Mouse (Mus musculus) lung, embryonic 14.5 days (tissue): ENCODE results near the gene Rubcn. TPM values are rescaled to one million over a fixed set of nuclear protein-coding genes. Genes with fewer than 3 reads are reported as not detected.

Source experiments
- ATAC-seq: fragments of 200-750 bp; cut with Nextera tagmentation; 2 replicates; pipeline ENCODE4 v1.8.0; 2017; ENCODE audit warnings: mild to moderate bottlenecking, moderate TSS enrichment, moderate library complexity; ENCODE audit not compliant: insufficient read depth
- DNase-seq: peaks from one replicate; pipeline ENCODE4 v3.0.0-alpha.2; 2015
- H3K27ac ChIP-seq: fragments of 300-500 bp; sonication (generic); 2 replicates; pipeline ENCODE4 v1.5.1; 2014; ENCODE audit warnings: low read depth, mild to moderate bottlenecking, moderate library complexity
- H3K27me3 ChIP-seq: fragments of 300-500 bp; sonication (generic); 2 replicates; pipeline ENCODE4 v1.6.1; 2014; ENCODE audit warnings: low read length, control low read depth; ENCODE audit not compliant: insufficient read depth
- H3K36me3 ChIP-seq: fragments of 300-500 bp; sonication (generic); 2 replicates; pipeline ENCODE4 v1.6.1; 2014; ENCODE audit warnings: control low read depth; ENCODE audit not compliant: insufficient read depth
- H3K4me1 ChIP-seq: fragments of 300-500 bp; sonication (generic); 2 replicates; pipeline ENCODE4 v1.6.1; 2014; ENCODE audit warnings: antibody characterized with exemption, control low read depth; ENCODE audit not compliant: insufficient read depth
- H3K4me2 ChIP-seq: fragments of 300-500 bp; sonication (generic); 2 replicates; pipeline ENCODE4 v1.6.1; 2014; ENCODE audit warnings: mild to moderate bottlenecking
- H3K4me3 ChIP-seq: fragments of 300-500 bp; sonication (generic); 2 replicates; pipeline ENCODE4 v1.5.1; 2014; ENCODE audit warnings: low read depth, low read length
- H3K9ac ChIP-seq: fragments of 300-500 bp; sonication (generic); 2 replicates; pipeline ENCODE4 v1.6.1; 2014
- H3K9me3 ChIP-seq: fragments of 300-500 bp; sonication (generic); 2 replicates; pipeline ENCODE4 v1.6.1; 2016; ENCODE audit warnings: low read depth, low read length, control low read depth
- CTCF ChIP-seq: IDR thresholded peaks from 2 replicates; pipeline ENCODE4 v1.5.1; 2016; ENCODE audit warnings: antibody characterized with exemption, low read depth
- WGBS: fragments of 180-500 bp; shearing (Covaris S2); extraction: QIAGEN DNeasy Blood & Tissue Kit; methylation state at CpG from one replicate; pipeline ENCODE4 v1.1.7; 2014; 5-methylcytosine and 5-hydroxymethylcytosine counted together
- polyA plus RNA-seq: library from polyadenylated mRNA; unstranded; fragments of >200 nt; fragmentation: Nextera tagmentation; extraction: Ambion mirVana; gene quantifications from 2 replicates; pipeline ENCODE4 v1.2.1, GENCODE M21; 2014

Rubcn gene
- polyA plus RNA-seq, 1 experiment from 2014 or later = 18.6 TPM

GRCm38 (mm10) chr16:32867919-32868552 is 9.5 kb downstream of the Rubcn start:
- Histone ChIP-seq H3K4me3 (peak overlapping the region; percentile 83), H3K27me3 (no peaks in the 10 kb centered on the region), H3K27ac (peak overlapping the region; percentile 58; the same call in 1 of the 2 replicates), H3K9ac (peak overlapping the region; percentile 74), H3K4me2 (peak overlapping the region; percentile 86), H3K4me1 (peaks cover 6% of the 10 kb centered on the region; the same call in 1 of the 2 replicates), H3K36me3 (no peaks in the 10 kb centered on the region; the same call in 1 of the 2 replicates), H3K9me3 (no peaks in the 10 kb centered on the region)
- DNase-seq = peak; percentile 93
- peak; percentile 99 for ATAC-seq
- under 1% methylated on average over 35 of the region's 35 CpGs for WGBS
- TF ChIP-seq CTCF = no peak

GRCm38 (mm10) chr16:32866713-32867112 is 10.9 kb downstream of the Rubcn start:
- no peak overlapping the region for H3K27ac ChIP-seq
- no peak overlapping the region; the same call in none of the 2 replicates for H3K9ac ChIP-seq
- no peaks in the 10 kb centered on the region for H3K9me3 ChIP-seq
- WGBS = 81% methylated on average over 5 of the region's 5 CpGs
- H3K4me3 ChIP-seq = no peak overlapping the region
- H3K4me1 ChIP-seq = peaks cover 6% of the 10 kb centered on the region; the same call in 1 of the 2 replicates
- ATAC-seq (no peak), DNase-seq (no peak)
- H3K27me3 ChIP-seq = no peaks in the 10 kb centered on the region
- no peak for TF ChIP-seq CTCF
- peak overlapping the region; percentile 86 for H3K4me2 ChIP-seq
- no peaks in the 10 kb centered on the region; the same call in 1 of the 2 replicates for H3K36me3 ChIP-seq

GRCm38 (mm10) chr16:32865401-32865800 is 12.2 kb downstream of the Rubcn start:
- Histone ChIP-seq H3K9ac (no peak overlapping the region), H3K4me1 (peaks cover 6% of the 10 kb centered on the region; the same call in 1 of the 2 replicates), H3K27ac (no peak overlapping the region), H3K36me3 (no peaks in the 10 kb centered on the region; the same call in 1 of the 2 replicates), H3K4me2 (no peak overlapping the region), H3K4me3 (no peak overlapping the region), H3K9me3 (no peaks in the 10 kb centered on the region), H3K27me3 (no peaks in the 10 kb centered on the region)
- no peak for DNase-seq
- 89% methylated on average over 4 of the region's 4 CpGs for WGBS
- ATAC-seq = no peak
- no peak for TF ChIP-seq CTCF

- no peak for TF ChIP-seq CTCF
- no peak overlapping the region for H3K9ac ChIP-seq
- no peaks in the 10 kb centered on the region; the same call in 1 of the 2 replicates for H3K36me3 ChIP-seq
- no peak for ATAC-seq
- H3K4me3 ChIP-seq = no peak overlapping the region
- 90% methylated on average over 3 of the region's 3 CpGs for WGBS
- no peak overlapping the region for H3K27ac ChIP-seq
- H3K27me3 ChIP-seq = no peaks in the 10 kb centered on the region
- no peak for DNase-seq
- no peaks in the 10 kb centered on the region for H3K4me1 ChIP-seq
- H3K9me3 ChIP-seq = no peaks in the 10 kb centered on the region
- no peak overlapping the region for H3K4me2 ChIP-seq
These were observed 15.7 kb downstream of the Rubcn start for GRCm38 (mm10) chr16:32861813-32862385.

- 55% methylated on average over 12 of the region's 12 CpGs for WGBS
- no peak for TF ChIP-seq CTCF
- Histone ChIP-seq H3K36me3 (peaks cover 3% of the 10 kb centered on the region; the same call in 1 of the 2 replicates), H3K9ac (no peak overlapping the region), H3K27me3 (no peaks in the 10 kb centered on the region), H3K4me2 (no peak overlapping the region), H3K4me3 (no peak overlapping the region), H3K9me3 (no peaks in the 10 kb centered on the region), H3K27ac (peak overlapping the region; percentile 52; the same call in 1 of the 2 replicates), H3K4me1 (no peaks in the 10 kb centered on the region)
- ATAC-seq (no peak), DNase-seq (peak; percentile 29)
These were observed 18.6 kb downstream of the Rubcn start for GRCm38 (mm10) chr16:32858771-32859636.

- 57% methylated on average over 4 of the region's 4 CpGs for WGBS
- DNase-seq = no peak
- no peaks in the 10 kb centered on the region for H3K27me3 ChIP-seq
- TF ChIP-seq CTCF = no peak
- no peak overlapping the region for H3K9ac ChIP-seq
- ATAC-seq = no peak
- H3K27ac ChIP-seq = peak overlapping the region; percentile 52; the same call in 1 of the 2 replicates
- peaks cover 4% of the 10 kb centered on the region; the same call in 1 of the 2 replicates for H3K36me3 ChIP-seq
- no peaks in the 10 kb centered on the region for H3K4me1 ChIP-seq
- no peak overlapping the region for H3K4me2 ChIP-seq
- no peak overlapping the region for H3K4me3 ChIP-seq
- no peaks in the 10 kb centered on the region for H3K9me3 ChIP-seq
These were observed 19.2 kb downstream of the Rubcn start for GRCm38 (mm10) chr16:32858356-32858755.
